Mouse (Mus musculus): Measurements from ENCODE around the gene Clk3. TPM values are rescaled to one million over a fixed set of nuclear protein-coding genes. Genes with fewer than 3 reads are reported as not detected.
"Not testable (repeated sequence)": the region's sequence is repeated elsewhere in the genome, so short reads cannot be mapped to it uniquely, and the experiment has no call there.

Gene Clk3
- polyA plus RNA-seq, 1 experiment from 2014 or later = 64.2 TPM

GRCm38 (mm10) chr9:57724701-57725100 lies 41.0 kb downstream of the Clk3 start:
- Histone ChIP-seq H3K4me3 (ENCODE audit: low read depth, low read length) (no peak overlapping the region), H3K27ac (ENCODE audit: low read depth, low read length) (no peak overlapping the region), H3K4me2 (no peak overlapping the region), H3K9ac (ENCODE audit: low read depth, low read length) (no peak overlapping the region), H3K36me3 (ENCODE audit: control insufficient read depth, insufficient read depth, low read length) (peaks cover 18% of the 10 kb centered on the region), H3K27me3 (ENCODE audit: control insufficient read depth, insufficient read depth, low read length) (no peaks in the 10 kb centered on the region), H3K4me1 (ENCODE audit: control insufficient read depth, insufficient read depth, low read length) (0 out of 2 replicates have a peak, but pooled peaks cover 5% of the 10 kb centered on the region), H3K9me3 (replicated peaks; ENCODE audit: control insufficient read depth, low read length) (no peaks in the 10 kb centered on the region)
- WGBS (ENCODE audit: insufficient replicate concordance) = 92% methylated on average over 3 of the region's 3 CpGs
- no peak for ATAC-seq (replicated peaks; ENCODE audit: insufficient number of reproducible peaks, low FRiP score, low TSS enrichment)

DNA sequence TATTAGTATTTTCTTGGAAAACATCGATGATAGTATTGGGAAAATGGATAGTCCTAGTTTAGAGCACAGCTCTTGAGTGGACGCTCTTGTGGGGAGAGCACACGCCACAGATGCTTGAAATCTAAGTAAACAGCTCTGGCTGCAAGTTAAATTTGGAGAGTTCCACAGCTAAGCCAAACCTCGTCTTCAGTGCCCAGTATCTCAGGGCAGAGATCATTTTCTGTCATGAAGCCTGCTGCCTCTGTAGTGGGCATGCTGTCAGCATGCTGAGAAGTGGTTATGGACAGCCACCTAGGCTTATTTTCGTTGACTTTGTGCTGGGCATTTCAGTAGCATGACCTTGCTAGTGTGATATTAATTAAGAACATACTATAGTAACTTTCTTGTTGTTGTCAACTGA lies 41.9 kb downstream of the Clk3 start:
- no peaks in the 10 kb centered on the region for H3K27me3 ChIP-seq (ENCODE audit: control insufficient read depth, insufficient read depth, low read length)
- H3K4me2 ChIP-seq = no peak overlapping the region
- 0 out of 2 replicates have a peak, but pooled peaks cover 5% of the 10 kb centered on the region for H3K4me1 ChIP-seq (ENCODE audit: control insufficient read depth, insufficient read depth, low read length)
- peaks cover 19% of the 10 kb centered on the region for H3K36me3 ChIP-seq (ENCODE audit: control insufficient read depth, insufficient read depth, low read length)
- no peak for ATAC-seq (replicated peaks; ENCODE audit: insufficient number of reproducible peaks, low FRiP score, low TSS enrichment)
- no peak overlapping the region for H3K9ac ChIP-seq (ENCODE audit: low read depth, low read length)
- no peaks in the 10 kb centered on the region for H3K9me3 ChIP-seq (replicated peaks; ENCODE audit: control insufficient read depth, low read length)
- 83% methylated on average over 5 of the region's 5 CpGs for WGBS (ENCODE audit: insufficient replicate concordance)
- no peak overlapping the region for H3K4me3 ChIP-seq (ENCODE audit: low read depth, low read length)
- H3K27ac ChIP-seq (ENCODE audit: low read depth, low read length) = no peak overlapping the region

DNA sequence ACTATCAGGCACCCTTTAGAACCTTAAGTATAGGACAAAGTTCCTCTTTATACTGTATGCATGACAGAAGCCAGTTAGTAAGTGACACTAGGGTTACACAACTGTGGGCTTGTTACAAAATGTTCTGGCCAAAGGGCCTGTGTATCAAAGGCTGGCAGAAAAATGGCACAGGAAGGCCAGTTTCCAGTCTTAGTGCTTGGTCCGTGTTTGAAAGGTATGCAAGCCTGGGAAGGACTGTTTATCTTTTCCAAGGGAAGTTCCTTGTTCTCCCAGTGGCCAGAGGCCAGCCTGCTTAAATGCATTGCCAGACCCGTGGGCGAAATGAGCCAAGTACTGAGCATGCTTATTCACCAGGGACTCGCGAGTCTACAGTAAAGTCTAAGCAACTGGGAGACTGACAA lies 42.3 kb downstream of the Clk3 start:
- Histone ChIP-seq H3K27me3 (ENCODE audit: control insufficient read depth, insufficient read depth, low read length) (no peaks in the 10 kb centered on the region), H3K9me3 (replicated peaks; ENCODE audit: control insufficient read depth, low read length) (no peaks in the 10 kb centered on the region), H3K4me1 (ENCODE audit: control insufficient read depth, insufficient read depth, low read length) (0 out of 2 replicates have a peak, but pooled peaks cover 5% of the 10 kb centered on the region), H3K36me3 (ENCODE audit: control insufficient read depth, insufficient read depth, low read length) (peaks cover 23% of the 10 kb centered on the region), H3K27ac (ENCODE audit: low read depth, low read length) (no peak overlapping the region), H3K9ac (ENCODE audit: low read depth, low read length) (no peak overlapping the region), H3K4me3 (ENCODE audit: low read depth, low read length) (no peak overlapping the region), H3K4me2 (no peak overlapping the region)
- 52% methylated on average over 5 of the region's 5 CpGs for WGBS (ENCODE audit: insufficient replicate concordance)
- no peak for ATAC-seq (replicated peaks; ENCODE audit: insufficient number of reproducible peaks, low FRiP score, low TSS enrichment)

- H3K27ac ChIP-seq (ENCODE audit: low read depth, low read length) = no peak overlapping the region
- 0 out of 2 replicates have a peak, but pooled peaks cover 5% of the 10 kb centered on the region for H3K4me1 ChIP-seq (ENCODE audit: control insufficient read depth, insufficient read depth, low read length)
- H3K9me3 ChIP-seq (replicated peaks; ENCODE audit: control insufficient read depth, low read length) = no peaks in the 10 kb centered on the region
- no peak for ATAC-seq (replicated peaks; ENCODE audit: insufficient number of reproducible peaks, low FRiP score, low TSS enrichment)
- no peak overlapping the region for H3K9ac ChIP-seq (ENCODE audit: low read depth, low read length)
- 78% methylated on average over 1 of the region's 1 CpGs for WGBS (ENCODE audit: insufficient replicate concordance)
- H3K4me2 ChIP-seq = no peak overlapping the region
- H3K27me3 ChIP-seq (ENCODE audit: control insufficient read depth, insufficient read depth, low read length) = no peaks in the 10 kb centered on the region
- peaks cover 20% of the 10 kb centered on the region for H3K36me3 ChIP-seq (ENCODE audit: control insufficient read depth, insufficient read depth, low read length)
- no peak overlapping the region for H3K4me3 ChIP-seq (ENCODE audit: low read depth, low read length)
These were observed 43.3 kb downstream of the Clk3 start for GRCm38 (mm10) chr9:57722371-57722770.

DNA sequence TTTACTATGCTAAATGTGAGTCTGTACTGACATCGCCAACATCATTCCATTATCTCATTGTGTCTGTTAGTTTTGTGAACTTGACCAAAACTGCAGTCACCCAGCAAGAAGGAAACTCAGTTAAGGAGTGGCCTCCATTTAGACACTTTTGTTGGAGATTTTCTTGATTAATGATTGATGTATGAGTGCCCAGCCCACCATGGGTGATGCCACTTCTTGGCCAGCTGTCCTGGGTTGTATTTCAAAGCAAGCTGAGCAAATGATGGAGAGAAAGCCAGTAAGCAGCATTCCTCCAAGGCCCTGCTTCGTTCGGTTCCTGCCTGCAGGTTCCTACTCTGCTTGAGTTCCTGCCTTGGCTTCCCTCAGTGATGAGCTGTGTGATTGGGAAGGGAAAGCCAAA lies 44.9 kb downstream of the Clk3 start:
- Histone ChIP-seq H3K36me3 (ENCODE audit: control insufficient read depth, insufficient read depth, low read length) (peaks cover 25% of the 10 kb centered on the region), H3K4me3 (ENCODE audit: low read depth, low read length) (no peak overlapping the region), H3K9ac (ENCODE audit: low read depth, low read length) (no peak overlapping the region), H3K9me3 (replicated peaks; ENCODE audit: control insufficient read depth, low read length) (no peaks in the 10 kb centered on the region), H3K4me2 (no peak overlapping the region), H3K27ac (ENCODE audit: low read depth, low read length) (no peak overlapping the region), H3K27me3 (ENCODE audit: control insufficient read depth, insufficient read depth, low read length) (no peaks in the 10 kb centered on the region), H3K4me1 (ENCODE audit: control insufficient read depth, insufficient read depth, low read length) (no peaks in the 10 kb centered on the region)
- WGBS (ENCODE audit: insufficient replicate concordance) = 95% methylated on average over 3 of the region's 3 CpGs
- no peak for ATAC-seq (replicated peaks; ENCODE audit: insufficient number of reproducible peaks, low FRiP score, low TSS enrichment)

DNA sequence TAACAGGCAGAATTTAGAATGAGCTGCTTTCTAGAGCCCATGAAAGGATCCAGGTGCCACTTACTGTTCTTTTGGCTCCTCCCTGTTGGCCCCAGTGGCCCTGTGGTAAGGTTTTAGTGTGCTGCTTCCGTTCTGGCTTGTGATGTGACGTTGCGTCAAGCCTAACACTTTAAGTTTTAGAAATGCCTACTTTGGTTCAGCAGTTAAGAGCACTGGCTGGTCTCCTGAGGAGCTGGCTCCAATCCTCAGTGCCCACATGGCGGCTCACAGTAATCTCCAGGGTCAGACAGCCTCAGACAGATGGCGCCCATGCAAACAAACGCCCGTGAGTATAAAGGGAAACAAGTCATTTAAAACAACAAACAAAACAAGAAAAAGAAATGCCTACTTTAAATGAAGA lies 47.3 kb downstream of the Clk3 start:
- H3K4me2 ChIP-seq = no peak overlapping the region
- 90% methylated on average over 7 of the region's 7 CpGs for WGBS (ENCODE audit: insufficient replicate concordance)
- H3K9ac ChIP-seq (ENCODE audit: low read depth, low read length) = no peak overlapping the region
- ATAC-seq (replicated peaks; ENCODE audit: insufficient number of reproducible peaks, low FRiP score, low TSS enrichment) = no peak
- H3K27me3 ChIP-seq (ENCODE audit: control insufficient read depth, insufficient read depth, low read length) = no peaks in the 10 kb centered on the region
- no peaks in the 10 kb centered on the region for H3K4me1 ChIP-seq (ENCODE audit: control insufficient read depth, insufficient read depth, low read length)
- H3K4me3 ChIP-seq (ENCODE audit: low read depth, low read length) = no peak overlapping the region
- H3K27ac ChIP-seq (ENCODE audit: low read depth, low read length) = no peak overlapping the region
- H3K36me3 ChIP-seq (ENCODE audit: control insufficient read depth, insufficient read depth, low read length) = peaks cover 36% of the 10 kb centered on the region
- no peaks in the 10 kb centered on the region for H3K9me3 ChIP-seq (replicated peaks; ENCODE audit: control insufficient read depth, low read length)

GRCm38 (mm10) chr9:57712194-57712593 lies 53.5 kb downstream of the Clk3 start:
- WGBS (ENCODE audit: insufficient replicate concordance) = 62% methylated on average over 2 of the region's 2 CpGs
- no peak overlapping the region for H3K4me2 ChIP-seq

GRCm38 (mm10) chr9:57710214-57710613 lies 55.4 kb downstream of the Clk3 start:
- not testable (repeated sequence) for ATAC-seq (replicated peaks; ENCODE audit: insufficient number of reproducible peaks, low FRiP score, low TSS enrichment); H3K27ac ChIP-seq (ENCODE audit: low read depth, low read length); H3K27me3 ChIP-seq (ENCODE audit: control insufficient read depth, insufficient read depth, low read length); H3K4me1 ChIP-seq (ENCODE audit: control insufficient read depth, insufficient read depth, low read length); H3K9ac ChIP-seq (ENCODE audit: low read depth, low read length); H3K4me2 ChIP-seq; H3K9me3 ChIP-seq (replicated peaks; ENCODE audit: control insufficient read depth, low read length); H3K4me3 ChIP-seq (ENCODE audit: low read depth, low read length)
- peaks cover 13% of the 10 kb centered on the region for H3K36me3 ChIP-seq (ENCODE audit: control insufficient read depth, insufficient read depth, low read length)
- 94% methylated on average over 5 of the region's 5 CpGs for WGBS (ENCODE audit: insufficient replicate concordance)

More at GRCm38 (mm10) chr9:57712194-57712593, 53.5 kb downstream of the Clk3 start:
- H3K27me3 ChIP-seq (ENCODE audit: control insufficient read depth, insufficient read depth, low read length) = no peaks in the 10 kb centered on the region
- H3K9ac ChIP-seq (ENCODE audit: low read depth, low read length) = no peak overlapping the region
- H3K27ac ChIP-seq (ENCODE audit: low read depth, low read length) = no peak overlapping the region
- peaks cover 27% of the 10 kb centered on the region for H3K36me3 ChIP-seq (ENCODE audit: control insufficient read depth, insufficient read depth, low read length)
- peaks cover 4% of the 10 kb centered on the region for H3K4me1 ChIP-seq (ENCODE audit: control insufficient read depth, insufficient read depth, low read length)
- no peak for ATAC-seq (replicated peaks; ENCODE audit: insufficient number of reproducible peaks, low FRiP score, low TSS enrichment)
- H3K9me3 ChIP-seq (replicated peaks; ENCODE audit: control insufficient read depth, low read length) = no peaks in the 10 kb centered on the region
- no peak overlapping the region for H3K4me3 ChIP-seq (ENCODE audit: low read depth, low read length)

DNA sequence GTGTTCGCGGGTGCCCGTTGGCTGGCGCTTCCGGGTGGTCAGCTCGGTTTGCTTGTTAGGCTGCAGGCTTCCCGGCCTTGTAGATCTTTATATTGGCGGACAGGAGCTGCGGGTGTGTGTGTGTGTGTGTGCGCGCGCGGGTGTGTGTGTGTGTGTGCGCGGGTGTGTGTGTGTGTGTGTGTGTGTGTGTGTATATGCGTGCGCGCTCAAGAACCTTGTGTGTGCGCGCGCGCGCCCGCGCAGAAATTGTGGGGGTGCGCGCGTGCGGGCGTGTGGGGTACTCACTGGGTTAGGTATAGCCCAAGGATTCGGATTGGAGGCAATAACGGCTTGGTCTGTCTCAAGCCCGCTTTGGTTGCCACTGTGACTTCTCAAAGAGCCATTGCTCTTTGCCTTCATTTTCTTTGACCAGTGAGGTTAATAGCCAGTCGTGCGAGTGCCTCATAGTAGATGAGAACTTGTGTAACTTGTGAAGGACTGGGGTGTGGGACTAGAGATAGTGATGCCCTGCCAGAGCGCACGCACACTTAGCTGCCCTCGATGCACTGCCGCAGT lies 56.9 kb downstream of the Clk3 start:
- Histone ChIP-seq H3K9me3 (replicated peaks; ENCODE audit: control insufficient read depth, low read length) (no peaks in the 10 kb centered on the region), H3K4me1 (ENCODE audit: control insufficient read depth, insufficient read depth, low read length) (peaks cover 4% of the 10 kb centered on the region), H3K4me3 (ENCODE audit: low read depth, low read length) (peak overlapping the region; percentile 84), H3K27ac (ENCODE audit: low read depth, low read length) (peak overlapping the region; percentile 73), H3K36me3 (ENCODE audit: control insufficient read depth, insufficient read depth, low read length) (peaks cover 7% of the 10 kb centered on the region), H3K27me3 (ENCODE audit: control insufficient read depth, insufficient read depth, low read length) (no peaks in the 10 kb centered on the region), H3K4me2 (peak overlapping the region; percentile 78), H3K9ac (ENCODE audit: low read depth, low read length) (peak overlapping the region; percentile 95)
- 2% methylated on average over 38 of the region's 39 CpGs for WGBS (ENCODE audit: insufficient replicate concordance)
- ATAC-seq (replicated peaks; ENCODE audit: insufficient number of reproducible peaks, low FRiP score, low TSS enrichment) = no peak; the same call in 1 of the 2 replicates
